Mouse (Mus musculus) kidney, adult 9 months (tissue): Measurements from ENCODE around the gene Gm5134.
A peak's percentile ranks its signal among the peaks of the same experiment; 100 is the strongest.

Experiments
- DNase-seq: peaks from one replicate; pipeline ENCODE4 v3.0.0; 2022

Gene Gm5134

DNA sequence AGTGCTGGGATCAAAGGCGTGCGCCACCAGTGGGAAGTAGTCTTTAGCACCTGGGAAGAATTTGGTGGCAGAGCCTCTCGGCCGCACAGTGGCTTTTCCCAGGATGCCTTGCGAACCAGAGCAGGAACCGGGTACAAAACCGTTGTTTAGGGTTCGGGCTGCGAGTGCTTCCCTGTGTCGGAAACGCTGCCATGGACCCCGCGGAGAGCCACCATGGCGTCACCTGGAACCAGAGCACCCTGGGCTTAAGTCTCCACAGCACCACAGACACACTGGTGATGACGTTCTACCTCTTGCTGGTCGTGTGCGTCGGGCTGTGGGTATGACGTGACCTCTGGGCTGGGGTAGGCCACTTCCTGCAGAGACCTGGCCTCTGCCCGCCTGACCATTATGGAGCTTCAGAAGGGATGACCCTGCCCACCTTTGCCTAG is at the start of gene Gm5134:
TSS of gene Gm5134 (plus strand) at position 134 of the 431 bp plus-strand sequence.
- no peak for DNase-seq

- no peak for DNase-seq
These were observed 47.4 kb upstream of the Gm5134 start for GRCm38 (mm10) chr10:75906882-75907281.

DNA sequence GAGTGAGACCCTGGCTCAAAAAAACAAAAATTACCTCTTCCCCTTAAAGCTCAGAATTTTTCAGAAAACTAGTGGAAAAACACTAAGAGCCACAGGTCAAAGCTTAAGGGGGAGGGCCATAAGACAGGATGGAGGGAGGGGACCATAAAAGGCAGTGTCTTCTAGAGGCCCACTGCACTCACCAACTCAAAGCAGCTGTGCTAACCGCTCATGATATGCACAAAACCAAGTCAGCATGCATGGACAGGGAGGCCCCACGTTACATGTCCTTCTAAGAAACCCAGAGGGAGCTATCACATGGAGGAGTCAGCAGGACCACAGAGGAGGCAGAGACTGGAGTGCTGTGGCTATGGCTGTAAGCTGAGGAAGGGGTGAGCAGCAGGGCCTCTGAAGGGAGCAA is 43.6 kb upstream of the Gm5134 start:
- DNase-seq: no peak

- DNase-seq: no peak
These were observed 41.2 kb upstream of the Gm5134 start for GRCm38 (mm10) chr10:75913013-75913589.

DNA sequence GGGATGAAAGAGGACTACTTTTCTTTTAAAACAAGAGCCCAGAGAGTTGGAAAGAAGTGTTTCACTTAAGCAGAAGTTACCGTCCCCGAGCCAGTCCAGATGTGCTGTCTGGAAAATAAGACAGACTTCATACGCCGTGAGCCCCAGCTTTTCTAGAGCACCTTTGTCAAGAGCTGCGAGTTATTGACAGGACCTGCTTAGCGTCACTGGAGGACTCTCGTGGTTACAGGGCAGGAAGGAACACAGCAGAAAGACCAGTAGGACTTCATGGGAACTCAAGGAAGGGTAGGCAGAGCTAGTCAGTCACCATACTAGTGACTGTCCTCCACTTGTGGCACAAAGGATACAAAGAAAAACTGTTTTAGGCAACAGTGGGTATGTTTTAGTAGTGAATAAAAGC is 38.8 kb upstream of the Gm5134 start:
- no peak for DNase-seq

- no peak for DNase-seq
These were observed 37.5 kb upstream of the Gm5134 start for GRCm38 (mm10) chr10:75916840-75917239.

DNA sequence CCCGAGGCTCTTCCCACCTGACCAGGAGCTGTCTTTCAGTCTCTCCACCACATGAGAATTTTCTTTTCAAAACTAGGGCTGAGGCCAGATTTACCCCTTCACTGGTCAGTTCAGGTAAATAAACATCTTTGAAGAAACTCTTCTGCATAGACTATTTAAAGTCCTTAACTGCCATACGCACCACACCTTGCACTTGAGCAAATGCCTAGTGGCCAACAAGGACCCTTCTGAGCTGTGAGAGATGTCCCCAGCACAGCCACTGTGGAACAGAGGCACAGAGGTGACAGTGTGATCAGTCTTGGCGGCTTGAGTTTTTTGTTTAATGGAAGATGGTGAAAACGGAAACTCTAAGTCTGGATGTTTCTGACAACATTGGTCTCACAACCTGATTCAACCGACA is 35.3 kb upstream of the Gm5134 start:
- no peak for DNase-seq

DNA sequence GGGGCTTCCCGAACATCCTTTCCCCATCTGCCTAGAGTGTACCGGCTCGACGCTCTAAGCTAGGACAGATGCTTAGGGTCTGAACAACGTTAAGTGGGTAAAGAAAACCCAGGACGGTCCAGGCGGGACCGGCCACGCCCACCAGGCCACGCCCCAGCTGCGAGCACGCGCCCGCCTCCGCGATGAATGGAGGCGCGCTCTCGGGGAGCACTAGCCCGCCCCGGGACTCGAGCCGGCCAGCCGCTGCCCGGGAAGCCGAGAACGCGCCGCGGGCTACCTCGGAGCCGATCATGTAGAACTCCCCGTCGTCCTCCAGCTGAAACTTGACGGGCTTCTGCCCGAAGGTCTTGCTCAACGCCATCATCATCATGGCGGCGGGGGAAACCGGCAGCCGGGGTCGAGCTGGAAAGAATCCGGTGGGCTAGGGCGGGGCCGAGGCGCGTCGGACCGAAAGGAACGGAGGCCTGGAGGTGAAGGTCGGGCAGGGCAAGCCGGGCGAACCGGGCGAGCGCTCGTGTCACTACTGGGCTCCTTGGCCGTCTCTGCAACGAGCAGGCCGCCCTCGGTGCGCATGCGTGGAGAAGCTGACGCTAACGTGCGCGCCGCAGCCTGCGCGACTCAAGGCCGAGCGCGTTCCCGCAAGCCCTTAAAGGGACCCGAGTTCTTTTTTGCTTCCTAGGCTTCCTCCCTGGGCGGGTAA is 33.1 kb upstream of the Gm5134 start, which contains the start of gene Smarcb1:
TSS of gene Smarcb1 (minus strand) at position 592 of the 700 bp plus-strand sequence.
- DNase-seq: peak; percentile 97

GRCm38 (mm10) chr10:75921726-75922560 is 32.4 kb upstream of the Gm5134 start:
- DNase-seq: peak; percentile 36

DNA sequence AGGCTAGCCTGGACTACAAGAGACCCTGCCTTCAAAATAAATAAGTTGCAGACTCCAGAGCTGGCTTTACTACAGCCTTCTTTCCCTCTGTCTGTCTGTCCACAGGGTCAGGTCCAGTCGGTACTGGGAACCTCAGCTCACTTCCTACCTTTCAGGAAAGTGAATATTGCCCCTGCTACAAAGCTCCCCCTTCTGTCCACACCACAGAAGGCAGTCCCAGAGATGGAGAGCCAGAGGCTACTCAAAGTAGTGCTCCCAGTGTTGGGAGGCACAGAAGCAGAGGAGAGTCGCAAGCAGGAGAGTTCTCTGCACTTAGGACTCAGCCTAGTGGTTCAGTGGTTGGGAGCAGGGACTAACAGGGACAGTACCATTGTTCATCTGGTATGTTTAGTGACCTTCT is 30.0 kb upstream of the Gm5134 start:
- DNase-seq: no peak

DNA sequence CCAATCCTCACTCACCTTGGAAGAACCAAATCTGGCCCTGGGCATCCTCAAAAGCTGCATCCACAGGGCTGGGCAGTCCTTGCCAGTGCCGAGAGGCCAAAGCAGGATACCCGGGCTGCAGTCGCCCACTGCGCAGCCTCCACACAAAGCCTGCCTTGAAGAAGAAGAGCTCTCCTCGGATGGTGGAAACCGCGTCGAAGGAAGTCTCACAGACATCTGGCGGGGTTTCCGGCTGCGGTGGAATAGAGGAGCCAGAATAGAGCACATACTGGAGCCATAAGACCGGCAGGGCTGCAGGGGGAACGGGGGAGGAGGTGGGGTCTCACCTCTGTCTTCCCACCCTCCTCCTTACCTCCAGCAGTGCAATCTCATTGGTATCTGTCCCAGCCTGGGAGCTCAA is 27.9 kb upstream of the Gm5134 start:
- DNase-seq: no peak

- DNase-seq: peak; percentile 31
These were observed 24.0 kb upstream of the Gm5134 start for GRCm38 (mm10) chr10:75930304-75930703.

DNA sequence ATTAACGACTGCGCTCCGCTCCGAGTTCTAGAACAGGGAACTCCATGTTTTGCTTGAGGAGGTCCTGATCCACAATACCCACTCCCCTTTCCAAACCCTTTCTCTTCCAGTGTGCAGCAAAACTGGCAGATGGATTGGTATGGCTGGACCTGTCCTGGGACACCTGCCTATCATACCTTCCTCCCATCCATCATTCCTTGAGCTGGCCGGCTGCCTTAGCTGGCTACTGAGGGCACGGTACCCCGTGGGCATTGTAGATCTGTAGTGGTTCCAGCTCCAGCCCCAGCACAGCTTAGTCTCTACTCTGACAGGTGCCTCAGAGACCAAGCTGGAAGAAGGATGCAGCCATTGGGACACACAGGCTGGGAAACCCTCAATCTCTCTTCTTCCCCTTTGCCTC is 23.0 kb upstream of the Gm5134 start:
- DNase-seq: no peak

DNA sequence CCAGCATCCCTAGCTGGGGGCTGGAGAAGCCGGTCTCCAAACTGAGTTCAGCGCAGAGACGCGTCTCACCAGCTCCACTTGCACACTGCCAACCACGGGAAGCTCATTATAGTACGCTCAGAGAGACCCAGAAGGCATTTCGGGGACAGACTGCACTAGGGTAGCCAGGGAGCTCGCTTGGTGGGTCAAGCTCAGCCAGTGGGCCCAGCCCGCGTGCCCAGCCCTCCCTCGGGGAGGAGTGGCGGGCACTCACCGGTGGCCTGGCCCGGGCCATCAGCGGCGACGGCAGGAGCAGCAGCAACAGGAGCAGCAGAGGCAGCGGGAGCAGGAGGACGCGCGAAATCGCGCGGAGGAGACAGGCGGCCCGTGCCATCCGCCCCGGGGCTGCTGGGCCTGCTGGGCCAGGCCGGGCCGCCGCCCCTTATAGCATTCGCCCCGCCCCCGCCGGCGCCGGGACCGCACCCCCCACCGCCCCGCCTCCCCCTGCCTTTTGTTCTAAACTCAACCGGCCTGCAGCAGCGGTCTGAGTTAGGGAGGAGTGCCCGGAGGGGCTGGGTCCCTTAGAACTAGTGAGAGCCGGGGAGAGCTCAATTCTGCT is 22.1 kb upstream of the Gm5134 start:
- peak; percentile 32 for DNase-seq

- DNase-seq: peak; percentile 25
These were observed 21.4 kb upstream of the Gm5134 start, which contains the start of gene Chchd10 for GRCm38 (mm10) chr10:75932891-75933290. TSS of gene Chchd10 (plus strand) at chr10:75933130.

GRCm38 (mm10) chr10:75934991-75935390 is 19.3 kb upstream of the Gm5134 start:
- DNase-seq: peak; percentile 28

- DNase-seq: peak; percentile 93
These were observed 18.4 kb upstream of the Gm5134 start, which contains the start of gene Mmp11 for GRCm38 (mm10) chr10:75935680-75936541. TSS of gene Mmp11 (minus strand) at chr10:75936496.

GRCm38 (mm10) chr10:75936909-75937667 is 17.2 kb upstream of the Gm5134 start:
- peak; percentile 60 for DNase-seq

DNA sequence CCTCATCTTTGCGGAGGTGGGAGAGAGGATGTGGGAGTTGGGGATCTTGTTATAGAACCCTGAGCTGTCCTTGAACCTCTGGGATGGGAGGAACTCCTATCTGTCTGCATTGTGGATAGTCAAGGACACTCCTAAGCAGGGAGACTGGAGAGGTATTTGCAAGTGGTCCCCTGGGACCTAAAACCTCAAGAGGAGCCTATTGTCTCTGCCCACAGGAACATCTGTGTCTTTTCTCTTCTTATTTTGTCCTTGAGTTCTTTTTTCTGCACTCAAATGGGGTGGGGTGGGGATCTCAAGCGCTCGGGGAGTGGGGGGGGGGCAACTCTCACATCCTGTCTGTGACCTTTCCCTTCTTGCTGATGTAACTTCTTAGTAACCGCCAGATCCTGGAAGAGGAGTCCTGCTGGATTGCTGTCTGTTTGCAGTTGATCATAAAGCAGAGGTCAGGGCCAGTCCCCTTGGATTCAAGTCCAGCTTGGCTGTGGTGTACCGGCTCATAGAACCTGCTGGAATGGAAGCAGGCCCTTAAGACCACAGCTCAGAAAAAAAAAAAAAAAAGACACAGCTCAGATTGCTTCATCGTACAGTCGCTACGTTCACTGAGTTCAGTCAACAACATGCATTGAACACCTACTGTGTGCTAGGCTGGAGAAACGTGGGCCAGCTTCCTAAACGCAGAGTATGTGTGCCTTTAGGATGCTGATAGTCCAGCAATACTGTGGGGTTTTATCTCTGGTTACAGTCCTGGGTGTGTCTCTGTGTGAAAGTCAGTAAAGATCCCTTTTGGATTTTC is 16.3 kb upstream of the Gm5134 start:
- peak; percentile 43 for DNase-seq

GRCm38 (mm10) chr10:75939481-75940234 is 14.7 kb upstream of the Gm5134 start:
- no peak for DNase-seq
